Mouse (Mus musculus) intestine, embryonic 15.5 days (tissue): ENCODE data around the gene Eps8. TPM values are rescaled to one million over a fixed set of nuclear protein-coding genes. Genes with fewer than 3 reads are reported as not detected.

Experiments
- ATAC-seq: fragments of 200-750 bp; cut with Nextera tagmentation; 2 replicates; pipeline ENCODE4 v1.8.0; 2017; ENCODE audit warnings: moderate TSS enrichment, moderate library complexity
- H3K27ac ChIP-seq: fragments of 300-500 bp; sonication (generic); 2 replicates; pipeline ENCODE4 v1.5.1; 2015; ENCODE audit warnings: mild to moderate bottlenecking, inconsistent platforms
- H3K27me3 ChIP-seq: fragments of 300-500 bp; sonication (generic); replicated peaks from 2 replicates; pipeline ENCODE4 v1.6.1; 2015; ENCODE audit warnings: inconsistent platforms
- H3K36me3 ChIP-seq: fragments of 300-500 bp; sonication (generic); 2 replicates; pipeline ENCODE4 v1.6.1; 2015; ENCODE audit warnings: inconsistent platforms
- H3K4me1 ChIP-seq: fragments of 300-500 bp; sonication (generic); replicated peaks from 2 replicates; pipeline ENCODE4 v1.6.1; 2015; ENCODE audit warnings: inconsistent platforms
- H3K4me2 ChIP-seq: fragments of 300-500 bp; sonication (generic); replicated peaks from 2 replicates; pipeline ENCODE4 v1.6.1; 2015; ENCODE audit warnings: mild to moderate bottlenecking, inconsistent platforms
- H3K4me3 ChIP-seq: fragments of 300-500 bp; sonication (generic); replicated peaks from 2 replicates; pipeline ENCODE4 v1.5.1; 2015; ENCODE audit warnings: inconsistent platforms
- H3K9ac ChIP-seq: fragments of 300-500 bp; sonication (generic); 2 replicates; pipeline ENCODE4 v1.6.1; 2015; ENCODE audit warnings: inconsistent platforms
- H3K9me3 ChIP-seq: fragments of 300-500 bp; sonication (generic); 2 replicates; pipeline ENCODE4 v1.6.1; 2016; ENCODE audit warnings: inconsistent platforms
- WGBS: fragments of 180-500 bp; shearing (Covaris S2); methylation state at CpG from one replicate; pipeline ENCODE4 v1.1.7; 2015; 5-methylcytosine and 5-hydroxymethylcytosine counted together
- polyA plus RNA-seq: library from polyadenylated mRNA; unstranded; fragments of >200 nt; fragmentation: Nextera tagmentation; extraction: Ambion mirVana; gene quantifications from 2 replicates; pipeline ENCODE4 v1.2.1, GENCODE M21; 2015

Gene Eps8
- polyA plus RNA-seq, 1 experiment from 2014 or later, result 85.2 TPM

DNA sequence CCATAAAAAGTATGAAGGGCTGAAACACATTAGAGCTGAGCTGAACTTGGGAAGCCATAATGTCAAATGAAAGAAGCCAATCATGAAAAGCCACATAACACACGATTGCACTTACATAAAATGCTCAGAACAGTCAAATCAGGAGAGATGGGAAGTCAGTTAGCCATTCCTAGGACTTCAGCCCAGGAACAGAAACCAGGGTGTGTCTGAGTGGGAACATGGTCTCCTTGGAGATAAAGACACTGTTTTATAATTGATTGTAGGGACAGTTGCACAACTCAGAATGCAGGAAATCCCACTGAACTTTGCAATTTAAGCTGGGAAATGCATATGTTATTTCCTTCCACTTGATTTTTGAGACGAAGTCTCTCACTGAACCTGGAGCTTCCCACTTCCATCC lies 28.0 kb upstream of the Eps8 start:
- Histone ChIP-seq H3K4me2 (no peak overlapping the region), H3K9ac (no peak overlapping the region), H3K4me3 (no peak overlapping the region), H3K9me3 (no peaks in the 10 kb centered on the region), H3K36me3 (no peaks in the 10 kb centered on the region), H3K4me1 (no peaks in the 10 kb centered on the region), H3K27me3 (no peaks in the 10 kb centered on the region), H3K27ac (no peak overlapping the region)
- WGBS, result 67% methylated on average over 2 of the region's 2 CpGs
- peak; percentile 77; the same call in 1 of the 2 replicates for ATAC-seq

DNA sequence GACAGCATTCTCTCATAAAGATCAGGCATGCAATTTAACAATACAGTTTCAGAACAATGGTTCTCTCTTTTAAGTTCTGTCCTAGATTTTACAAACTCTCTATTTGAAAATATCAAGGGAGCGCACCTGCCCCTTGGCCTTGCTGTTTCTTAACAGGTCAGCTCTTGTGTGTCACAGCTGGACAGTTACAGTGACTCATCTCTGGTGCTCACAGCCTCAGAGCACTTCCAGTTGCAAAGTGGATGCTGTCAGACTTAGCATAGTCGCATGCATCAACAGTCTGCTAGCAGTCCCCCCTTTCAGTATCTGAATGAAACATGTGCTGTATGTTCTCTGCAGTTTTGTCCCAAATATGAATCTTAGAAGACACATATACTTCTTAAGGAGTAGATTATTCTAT lies 26.3 kb upstream of the Eps8 start:
- H3K9me3 ChIP-seq, result no peaks in the 10 kb centered on the region
- H3K4me3 ChIP-seq, result no peak overlapping the region
- no peaks in the 10 kb centered on the region for H3K36me3 ChIP-seq
- no peaks in the 10 kb centered on the region for H3K4me1 ChIP-seq
- H3K9ac ChIP-seq, result no peak overlapping the region
- 86% methylated on average over 2 of the region's 2 CpGs for WGBS
- ATAC-seq, result no peak
- H3K27me3 ChIP-seq, result no peaks in the 10 kb centered on the region
- H3K4me2 ChIP-seq, result no peak overlapping the region
- no peak overlapping the region for H3K27ac ChIP-seq

DNA sequence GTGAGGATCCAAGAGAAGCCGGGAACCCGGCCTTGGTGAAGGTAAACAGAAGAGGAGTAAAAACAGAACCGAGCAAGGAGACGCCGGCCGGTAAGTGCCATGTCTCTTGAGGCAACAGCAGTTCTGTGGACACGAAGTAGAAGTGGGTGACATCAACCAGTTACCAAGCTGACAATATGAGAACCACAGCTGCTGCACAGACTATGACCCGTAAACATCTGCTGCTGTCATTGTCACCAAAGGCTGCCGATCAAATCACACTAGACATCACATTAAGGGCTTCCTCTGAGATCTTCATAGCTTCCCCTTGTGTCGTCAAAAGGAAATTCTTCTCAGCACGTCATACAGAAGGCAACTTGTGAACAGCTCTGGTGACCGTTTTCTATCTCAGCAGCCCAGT lies 21.9 kb upstream of the Eps8 start:
- no peak for ATAC-seq
- Histone ChIP-seq H3K9me3 (no peaks in the 10 kb centered on the region), H3K36me3 (no peaks in the 10 kb centered on the region), H3K9ac (no peak overlapping the region), H3K4me3 (no peak overlapping the region), H3K27ac (no peak overlapping the region), H3K4me1 (no peaks in the 10 kb centered on the region), H3K4me2 (no peak overlapping the region), H3K27me3 (no peaks in the 10 kb centered on the region)
- 80% methylated on average over 12 of the region's 12 CpGs for WGBS

DNA sequence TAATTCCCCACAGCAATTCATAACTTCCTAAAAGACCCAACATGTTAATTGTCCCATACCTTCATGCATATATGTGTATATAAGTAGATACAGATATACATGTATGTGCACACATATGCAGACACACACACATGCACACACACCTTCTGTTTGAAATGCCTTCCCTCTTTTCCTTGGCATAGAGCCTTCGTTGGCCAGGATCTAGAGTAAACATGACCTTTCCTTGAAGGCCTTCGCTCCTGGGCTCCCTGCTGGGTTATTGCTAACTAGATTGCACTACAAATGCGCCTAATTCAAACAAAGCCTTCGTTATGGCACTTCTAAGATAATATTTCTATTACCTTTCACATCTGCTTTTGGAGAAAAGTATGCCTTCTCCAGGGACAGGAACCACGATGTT lies 20.9 kb upstream of the Eps8 start:
- H3K36me3 ChIP-seq, result no peaks in the 10 kb centered on the region
- no peak overlapping the region for H3K27ac ChIP-seq
- no peaks in the 10 kb centered on the region for H3K4me1 ChIP-seq
- 42% methylated on average over 5 of the region's 5 CpGs for WGBS
- no peaks in the 10 kb centered on the region for H3K27me3 ChIP-seq
- H3K9me3 ChIP-seq, result no peaks in the 10 kb centered on the region
- no peak overlapping the region for H3K4me2 ChIP-seq
- H3K9ac ChIP-seq, result no peak overlapping the region
- no peak overlapping the region for H3K4me3 ChIP-seq
- ATAC-seq, result no peak

DNA sequence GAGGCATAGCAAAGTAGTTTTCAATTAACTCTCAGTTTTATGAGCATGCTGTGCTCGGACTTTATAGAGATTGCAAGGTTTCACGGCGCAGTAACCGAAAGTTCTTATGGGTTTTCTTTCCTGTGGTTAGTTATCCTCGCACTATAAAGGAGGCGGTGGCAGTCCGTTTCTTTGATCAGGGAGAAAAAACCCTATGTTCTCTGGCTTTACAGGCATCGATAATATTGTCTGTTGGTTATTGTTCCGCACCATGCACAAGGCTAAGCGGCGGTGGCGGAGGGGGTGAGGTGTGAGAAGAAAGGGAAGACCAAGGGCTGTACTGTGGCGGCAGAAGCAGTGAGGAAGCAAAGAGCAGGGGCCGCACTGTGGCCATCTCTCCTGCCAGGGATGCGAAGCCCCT lies 18.6 kb upstream of the Eps8 start:
- H3K9ac ChIP-seq, result no peak overlapping the region
- no peak for ATAC-seq
- 87% methylated on average over 15 of the region's 15 CpGs for WGBS
- H3K9me3 ChIP-seq, result no peaks in the 10 kb centered on the region
- no peak overlapping the region for H3K4me3 ChIP-seq
- H3K4me1 ChIP-seq, result no peaks in the 10 kb centered on the region
- H3K36me3 ChIP-seq, result no peaks in the 10 kb centered on the region
- H3K27me3 ChIP-seq, result no peaks in the 10 kb centered on the region
- H3K4me2 ChIP-seq, result no peak overlapping the region
- no peak overlapping the region for H3K27ac ChIP-seq

DNA sequence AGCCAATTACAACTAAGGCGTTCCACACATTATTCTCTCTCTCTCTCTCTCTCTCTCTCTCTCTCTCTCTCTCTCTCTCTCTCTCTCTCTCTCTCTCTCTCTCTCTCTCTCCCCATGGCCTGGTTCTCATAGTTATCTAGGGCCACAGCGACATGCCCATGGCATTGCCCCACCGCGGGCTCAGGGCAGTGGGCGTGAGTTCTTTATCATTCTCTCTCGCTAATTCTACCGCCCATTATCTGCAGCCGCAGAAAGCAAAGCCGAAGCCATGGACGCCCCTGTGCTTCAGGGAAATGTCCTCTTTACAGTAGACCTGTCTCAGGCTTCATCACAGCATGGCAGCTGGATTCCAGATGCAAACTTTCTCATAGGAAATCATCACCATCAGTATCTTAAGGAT lies 16.9 kb upstream of the Eps8 start:
- no peaks in the 10 kb centered on the region for H3K27me3 ChIP-seq
- H3K27ac ChIP-seq, result no peak overlapping the region
- H3K9me3 ChIP-seq, result no peaks in the 10 kb centered on the region
- H3K4me1 ChIP-seq, result no peaks in the 10 kb centered on the region
- no peak for ATAC-seq
- H3K9ac ChIP-seq, result no peak overlapping the region
- 74% methylated on average over 10 of the region's 10 CpGs for WGBS
- H3K4me2 ChIP-seq, result no peak overlapping the region
- H3K4me3 ChIP-seq, result no peak overlapping the region
- no peaks in the 10 kb centered on the region for H3K36me3 ChIP-seq

DNA sequence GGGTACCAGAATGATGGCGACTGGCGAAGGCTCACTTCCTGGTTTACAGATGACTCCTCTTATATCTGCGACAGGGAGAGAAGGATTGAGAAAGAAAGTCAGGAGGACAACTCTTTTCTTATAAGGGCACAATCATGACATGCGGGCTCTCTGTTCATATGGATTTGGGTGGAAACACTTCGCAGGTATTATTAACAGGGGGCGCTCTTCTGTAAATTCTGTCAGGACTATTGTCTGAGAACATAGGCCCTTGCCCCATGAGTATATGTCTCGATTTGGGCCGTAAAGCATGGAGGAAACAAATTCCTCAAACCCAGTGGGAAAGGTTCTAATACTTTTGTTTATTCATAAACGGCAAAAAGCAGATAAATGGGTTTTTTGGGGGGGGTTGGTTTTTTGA lies 16.1 kb upstream of the Eps8 start:
- Histone ChIP-seq H3K4me3 (no peak overlapping the region), H3K9ac (no peak overlapping the region), H3K9me3 (no peaks in the 10 kb centered on the region), H3K4me2 (no peak overlapping the region), H3K27me3 (no peaks in the 10 kb centered on the region), H3K27ac (no peak overlapping the region), H3K4me1 (no peaks in the 10 kb centered on the region), H3K36me3 (no peaks in the 10 kb centered on the region)
- ATAC-seq, result no peak
- WGBS, result 89% methylated on average over 9 of the region's 9 CpGs

DNA sequence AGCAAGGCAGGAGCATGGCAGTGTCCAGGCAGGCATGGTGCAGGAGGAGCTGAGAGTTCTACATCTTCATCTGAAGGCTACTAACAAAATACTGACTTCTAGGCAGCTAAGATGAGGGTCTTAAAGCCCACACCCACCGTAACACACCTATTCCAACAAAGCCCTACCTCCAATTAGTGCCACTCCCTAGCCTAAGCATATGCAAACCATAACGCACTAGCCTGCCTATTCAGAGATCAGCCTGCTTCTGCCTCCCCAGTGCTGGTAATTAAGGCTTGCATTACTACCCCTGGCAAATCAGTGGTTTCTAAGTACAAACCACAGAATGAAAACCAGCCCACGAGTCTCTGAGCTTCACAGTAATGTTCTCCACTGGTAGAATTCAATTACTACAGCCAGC lies 15.2 kb upstream of the Eps8 start:
- Histone ChIP-seq H3K9me3 (no peaks in the 10 kb centered on the region), H3K4me2 (no peak overlapping the region), H3K4me1 (no peaks in the 10 kb centered on the region), H3K36me3 (no peaks in the 10 kb centered on the region), H3K27ac (no peak overlapping the region), H3K9ac (no peak overlapping the region), H3K4me3 (no peak overlapping the region), H3K27me3 (no peaks in the 10 kb centered on the region)
- 90% methylated on average over 3 of the region's 3 CpGs for WGBS
- ATAC-seq, result no peak

DNA sequence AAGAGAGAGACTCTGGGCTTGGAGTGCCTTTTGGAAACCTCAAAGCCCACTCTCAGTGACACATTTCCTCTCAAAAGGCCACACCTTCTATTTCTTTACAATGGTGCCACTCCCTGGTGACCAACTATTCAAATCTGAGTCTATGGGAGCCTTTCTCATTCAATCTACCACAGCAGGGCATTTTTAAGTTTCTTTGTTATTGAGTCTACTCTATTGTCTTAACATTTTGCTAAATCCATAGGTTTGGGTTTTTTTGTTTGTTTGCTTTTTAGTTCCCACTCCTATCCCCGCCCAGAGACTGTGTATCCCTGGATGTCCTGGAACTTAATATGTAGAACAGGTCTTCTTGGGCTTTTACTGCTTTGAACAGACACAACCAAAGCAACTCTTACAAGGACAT lies 14.8 kb upstream of the Eps8 start:
- no peak overlapping the region for H3K27ac ChIP-seq
- H3K9ac ChIP-seq, result no peak overlapping the region
- ATAC-seq, result no peak
- WGBS, result 93% methylated on average over 1 of the region's 1 CpGs
- no peak overlapping the region for H3K4me2 ChIP-seq
- no peaks in the 10 kb centered on the region for H3K36me3 ChIP-seq
- no peak overlapping the region for H3K4me3 ChIP-seq
- no peaks in the 10 kb centered on the region for H3K9me3 ChIP-seq
- H3K4me1 ChIP-seq, result no peaks in the 10 kb centered on the region
- H3K27me3 ChIP-seq, result no peaks in the 10 kb centered on the region

DNA sequence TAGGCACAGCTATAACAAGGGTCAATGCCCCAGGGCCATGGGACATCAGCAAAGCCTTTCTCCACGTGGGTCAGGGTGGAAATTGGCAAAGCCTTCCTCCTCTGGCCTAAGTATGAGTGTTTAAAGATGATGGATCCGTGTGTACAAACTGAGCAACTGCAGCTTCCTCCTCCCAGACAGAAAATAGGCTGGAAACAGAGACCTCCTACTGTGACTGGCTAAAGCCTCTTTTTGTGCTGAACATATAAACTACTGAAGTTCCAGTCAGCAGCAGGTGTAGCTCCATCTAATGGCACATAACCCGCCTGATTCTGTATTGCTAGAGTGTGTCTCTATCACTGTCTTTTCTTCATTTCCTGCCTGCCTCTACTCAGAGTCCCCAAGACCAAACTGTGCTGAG lies 13.7 kb upstream of the Eps8 start:
- Histone ChIP-seq H3K4me1 (no peaks in the 10 kb centered on the region), H3K4me2 (no peak overlapping the region), H3K27me3 (no peaks in the 10 kb centered on the region), H3K36me3 (no peaks in the 10 kb centered on the region), H3K4me3 (no peak overlapping the region), H3K27ac (no peak overlapping the region), H3K9ac (no peak overlapping the region), H3K9me3 (no peaks in the 10 kb centered on the region)
- no peak for ATAC-seq
- 65% methylated on average over 3 of the region's 3 CpGs for WGBS

DNA sequence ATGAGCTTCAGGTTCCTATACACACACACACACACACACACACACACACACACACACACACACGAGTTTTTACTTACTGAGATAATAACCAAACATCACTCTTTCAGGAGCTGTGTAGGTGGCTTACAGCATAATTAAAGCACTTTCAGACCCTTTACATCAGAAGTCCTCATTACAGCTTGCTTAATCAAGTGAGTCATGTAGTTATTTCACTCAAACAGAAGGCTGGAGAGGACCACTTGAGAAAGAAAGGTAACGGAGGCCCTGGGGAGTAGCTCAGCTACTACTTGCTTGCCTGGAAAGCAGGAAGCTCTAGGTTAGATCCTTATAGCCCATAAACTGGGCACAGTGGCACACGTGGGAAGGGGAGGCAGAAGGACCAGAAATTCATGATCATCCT lies 13.0 kb upstream of the Eps8 start:
- WGBS, result 66% methylated on average over 3 of the region's 3 CpGs
- no peak for ATAC-seq
- Histone ChIP-seq H3K4me3 (no peak overlapping the region), H3K36me3 (no peaks in the 10 kb centered on the region), H3K27me3 (no peaks in the 10 kb centered on the region), H3K4me2 (no peak overlapping the region), H3K4me1 (no peaks in the 10 kb centered on the region), H3K9ac (no peak overlapping the region), H3K9me3 (no peaks in the 10 kb centered on the region), H3K27ac (no peak overlapping the region)

DNA sequence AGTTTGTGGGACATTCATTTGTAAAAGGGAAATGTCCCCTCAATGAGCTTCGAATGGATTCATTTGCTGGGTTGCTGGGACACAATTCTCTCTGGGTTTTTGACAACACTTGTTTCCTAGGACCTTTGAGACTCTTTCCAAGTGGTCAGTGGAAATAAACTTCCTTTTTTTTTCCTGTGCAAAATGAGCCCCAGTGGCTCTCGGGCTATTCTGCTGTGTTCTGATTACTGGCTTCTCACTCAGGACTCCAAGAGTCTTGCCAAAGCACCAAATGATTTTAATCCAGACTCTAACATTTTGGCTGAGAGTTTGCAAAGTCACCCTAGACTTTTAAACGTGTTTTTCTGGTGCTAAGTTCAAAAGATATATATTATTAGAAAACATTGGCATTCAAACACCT lies 10.3 kb upstream of the Eps8 start:
- WGBS, result 58% methylated on average over 3 of the region's 3 CpGs
- Histone ChIP-seq H3K27me3 (no peaks in the 10 kb centered on the region), H3K27ac (no peak overlapping the region), H3K4me3 (no peak overlapping the region), H3K36me3 (no peaks in the 10 kb centered on the region), H3K9me3 (no peaks in the 10 kb centered on the region), H3K4me2 (no peak overlapping the region), H3K9ac (no peak overlapping the region), H3K4me1 (no peaks in the 10 kb centered on the region)
- ATAC-seq, result no peak

DNA sequence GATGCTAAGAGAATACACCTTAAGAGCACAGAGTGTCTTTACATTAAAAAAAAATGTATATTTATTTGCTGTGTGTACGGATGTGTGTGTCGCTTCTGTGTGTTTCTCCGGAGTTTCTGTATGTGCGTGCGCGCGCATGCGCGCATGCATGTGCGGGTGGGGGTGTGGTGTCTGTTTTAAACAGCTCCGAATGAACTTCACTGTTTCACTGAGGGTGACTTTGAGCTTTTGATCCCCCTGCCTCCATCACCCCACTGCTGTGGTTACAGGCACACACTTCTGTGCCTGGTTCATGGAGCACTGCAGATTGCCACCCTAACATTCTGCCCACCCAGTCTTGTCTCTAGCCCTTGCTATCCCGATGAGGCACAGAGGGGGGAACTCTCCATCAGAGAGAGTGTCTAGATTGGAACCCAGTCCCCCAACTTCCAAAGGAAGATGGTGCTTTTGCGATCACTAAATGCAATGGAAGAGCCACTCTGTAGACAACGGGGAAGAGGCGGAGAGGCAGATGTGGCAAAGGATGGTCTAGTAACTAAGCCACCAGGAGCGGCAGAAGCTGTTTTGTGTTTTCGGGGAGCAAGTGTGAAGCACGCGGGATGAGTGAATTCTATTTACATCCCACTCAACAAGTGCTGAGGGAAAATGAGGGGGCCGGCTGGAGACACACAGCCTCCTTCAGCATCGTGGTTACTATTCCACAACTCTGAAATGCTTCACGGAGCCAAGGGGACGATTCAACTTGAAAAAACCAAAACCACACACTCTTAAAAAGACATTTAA lies 7.1 kb upstream of the Eps8 start:
- no peaks in the 10 kb centered on the region for H3K27me3 ChIP-seq
- no peak overlapping the region for H3K4me3 ChIP-seq
- H3K9ac ChIP-seq, result no peak overlapping the region
- H3K36me3 ChIP-seq, result no peaks in the 10 kb centered on the region
- H3K4me1 ChIP-seq, result no peaks in the 10 kb centered on the region
- no peak overlapping the region for H3K27ac ChIP-seq
- ATAC-seq, result no peak
- no peak overlapping the region for H3K4me2 ChIP-seq
- no peaks in the 10 kb centered on the region for H3K9me3 ChIP-seq
- 89% methylated on average over 23 of the region's 23 CpGs for WGBS
